Mouse (Mus musculus) midbrain, embryonic 14.5 days (tissue): ENCODE data around the gene Chd6. TPM values are rescaled to one million over a fixed set of nuclear protein-coding genes. Genes with fewer than 3 reads are reported as not detected.

Experiments
- ATAC-seq: fragments of 200-750 bp; cut with Nextera tagmentation; 2 replicates; pipeline ENCODE4 v1.8.0; 2017; ENCODE audit warnings: moderate number of reproducible peaks, moderate library complexity; ENCODE audit not compliant: low FRiP score, low TSS enrichment
- DNase-seq: peaks from one replicate; pipeline ENCODE4 v3.0.0-alpha.2; 2015
- H3K27ac ChIP-seq: fragments of 300-500 bp; sonication (generic); replicated peaks from 2 replicates; pipeline ENCODE4 v1.5.1; 2014; ENCODE audit warnings: mild to moderate bottlenecking, low read depth, low read length, moderate library complexity
- H3K27me3 ChIP-seq: fragments of 300-500 bp; sonication (generic); 2 replicates; pipeline ENCODE4 v1.6.1; 2014; ENCODE audit warnings: low read length, control low read depth, mixed read lengths; ENCODE audit not compliant: control insufficient read depth, insufficient read depth
- H3K36me3 ChIP-seq: fragments of 300-500 bp; sonication (generic); 2 replicates; pipeline ENCODE4 v1.6.1; 2014; ENCODE audit warnings: low read length, control low read depth; ENCODE audit not compliant: control insufficient read depth, insufficient read depth
- H3K4me1 ChIP-seq: fragments of 300-500 bp; sonication (generic); 2 replicates; pipeline ENCODE4 v1.6.1; 2014; ENCODE audit warnings: mild to moderate bottlenecking, antibody characterized with exemption, low read length, control low read depth; ENCODE audit not compliant: control insufficient read depth, insufficient read depth
- H3K4me2 ChIP-seq: fragments of 300-500 bp; sonication (generic); 2 replicates; pipeline ENCODE4 v1.6.1; 2014; ENCODE audit warnings: mild to moderate bottlenecking, low read length, moderate library complexity
- H3K4me3 ChIP-seq: fragments of 300-500 bp; sonication (generic); replicated peaks from 2 replicates; pipeline ENCODE4 v1.5.1; 2014; ENCODE audit warnings: low read depth, low read length
- H3K9ac ChIP-seq: fragments of 300-500 bp; sonication (generic); replicated peaks from 2 replicates; pipeline ENCODE4 v1.6.1; 2014; ENCODE audit warnings: mild to moderate bottlenecking, low read length, moderate library complexity
- H3K9me3 ChIP-seq: fragments of 300-500 bp; sonication (generic); 2 replicates; pipeline ENCODE4 v1.6.1; 2016; ENCODE audit warnings: low read length, control low read depth, mixed read lengths; ENCODE audit not compliant: control insufficient read depth
- WGBS: fragments of 180-500 bp; shearing (Covaris S2); extraction: QIAGEN DNeasy Blood & Tissue Kit; methylation state at CpG from one replicate; pipeline ENCODE4 v1.1.7; 2014; 5-methylcytosine and 5-hydroxymethylcytosine counted together
- polyA plus RNA-seq: library from polyadenylated mRNA; unstranded; fragments of >200 nt; fragmentation: Nextera tagmentation; extraction: Ambion mirVana; gene quantifications from 2 replicates; pipeline ENCODE4 v1.2.1, GENCODE M21; 2014

Chd6 gene
- polyA plus RNA-seq, 1 experiment from 2014 or later, result 45.9 TPM

GRCm38 (mm10) chr2:160908607-160909006 lies 200.3 kb downstream of the Chd6 start:
- H3K4me2 ChIP-seq, result no peak overlapping the region
- H3K36me3 ChIP-seq, result no peaks in the 10 kb centered on the region
- peaks cover 11% of the 10 kb centered on the region; the same call in 1 of the 2 replicates for H3K4me1 ChIP-seq
- no peaks in the 10 kb centered on the region for H3K9me3 ChIP-seq
- H3K27ac ChIP-seq, result no peak overlapping the region
- ATAC-seq (no peak), DNase-seq (no peak)
- no peak overlapping the region for H3K4me3 ChIP-seq
- H3K9ac ChIP-seq, result no peak overlapping the region
- peaks cover 34% of the 10 kb centered on the region for H3K27me3 ChIP-seq
- 64% methylated on average over 18 of the region's 18 CpGs for WGBS

- ATAC-seq (no peak), DNase-seq (no peak)
- Histone ChIP-seq H3K4me3 (no peak overlapping the region), H3K9me3 (no peaks in the 10 kb centered on the region), H3K9ac (no peak overlapping the region), H3K27ac (no peak overlapping the region), H3K27me3 (peaks cover 13% of the 10 kb centered on the region), H3K4me1 (no peaks in the 10 kb centered on the region), H3K36me3 (no peaks in the 10 kb centered on the region), H3K4me2 (no peak overlapping the region)
- WGBS, result 82% methylated on average over 5 of the region's 5 CpGs
Observed at GRCm38 (mm10) chr2:160906101-160906500, 202.8 kb downstream of the Chd6 start.

- Histone ChIP-seq H3K4me2 (no peak overlapping the region), H3K27ac (no peak overlapping the region), H3K9me3 (no peaks in the 10 kb centered on the region), H3K9ac (no peak overlapping the region), H3K27me3 (peaks cover 5% of the 10 kb centered on the region; the same call in 1 of the 2 replicates), H3K4me3 (no peak overlapping the region), H3K36me3 (no peaks in the 10 kb centered on the region), H3K4me1 (no peaks in the 10 kb centered on the region)
- ATAC-seq, result no peak
- no peak for DNase-seq
- 95% methylated on average over 12 of the region's 12 CpGs for WGBS
Observed at GRCm38 (mm10) chr2:160905301-160905700, 203.6 kb downstream of the Chd6 start.

- Histone ChIP-seq H3K4me2 (no peak overlapping the region), H3K4me3 (no peak overlapping the region), H3K27me3 (no peaks in the 10 kb centered on the region), H3K36me3 (no peaks in the 10 kb centered on the region), H3K9me3 (no peaks in the 10 kb centered on the region), H3K9ac (no peak overlapping the region), H3K27ac (no peak overlapping the region), H3K4me1 (no peaks in the 10 kb centered on the region)
- DNase-seq (no peak), ATAC-seq (no peak)
- WGBS, result 81% methylated on average over 7 of the region's 7 CpGs
Observed at GRCm38 (mm10) chr2:160901656-160902412, 207.0 kb downstream of the Chd6 start.

Other genes starting within 250 kb of the Chd6 start
- gene Zhx3, start 236.1 kb downstream of the Chd6 start, polyA plus RNA-seq, result 16.9 and 17.9 TPM in 2 replicates
- 0.14 and 0.34 TPM in 2 replicates for gene Lpin3, start 228.4 kb downstream of the Chd6 start, polyA plus RNA-seq
- gene Emilin3, start 196.7 kb downstream of the Chd6 start, polyA plus RNA-seq, result 0.30 and 0.45 TPM in 2 replicates